Mouse (Mus musculus): ENCODE measurements around the gene Trim52.

- TF ChIP-seq CTCF (IDR thresholded peaks at IDR 0.05; ENCODE audit: control insufficient read depth, insufficient read depth, low read length) (no peak), POLR2A (IDR thresholded peaks at IDR 0.05; ENCODE audit: borderline replicate concordance, control insufficient read depth, low read depth, low read length) (no peak)
Observed at GRCm38 (mm10) chr14:106183985-106184384, 78.0 kb downstream of the Trim52 start.
